Mouse (Mus musculus): Measurements from ENCODE around the gene Adgrl3.

DNA sequence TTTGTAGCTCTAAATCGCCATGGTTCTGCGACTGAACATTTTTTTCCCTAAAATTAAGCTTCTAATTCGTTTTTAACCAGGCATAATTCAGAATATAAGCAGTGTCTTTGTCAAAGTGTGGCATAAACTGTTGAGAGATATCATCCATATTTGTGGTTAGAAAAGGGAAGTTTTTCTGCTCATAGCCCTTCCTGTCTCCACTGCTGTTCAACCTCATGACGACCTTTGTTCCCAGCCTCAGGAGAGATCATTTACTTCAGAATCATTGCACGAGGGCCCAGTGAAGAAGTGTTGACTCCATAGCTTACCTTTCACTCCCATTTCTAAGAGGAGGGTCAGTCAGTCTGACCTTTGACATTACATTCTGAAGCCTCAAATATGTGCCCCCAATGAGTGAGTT is 56.4 kb downstream of the Adgrl3 start:
- TF ChIP-seq POLR2A (IDR thresholded peaks at IDR 0.05; ENCODE audit: extremely low read depth, insufficient read depth, low read length) (no peak), CTCF (IDR thresholded peaks at IDR 0.05; ENCODE audit: extremely low read depth, insufficient read depth, low read length) (no peak)
